Mouse (Mus musculus) ES-E14 (cell line): ENCODE results near the gene Olfr221. TPM values are rescaled to one million over a fixed set of nuclear protein-coding genes. Genes with fewer than 3 reads are reported as not detected.

ENCODE experiments used
- DNase-seq: peaks from one replicate; pipeline ENCODE4 v3.0.0-alpha.2; 2013; ENCODE audit warnings: low read depth, low spot score
- H3K27ac ChIP-seq: 2 replicates; pipeline ENCODE4 v1.5.1; 2012; ENCODE audit warnings: low read depth, mild to moderate bottlenecking, low read length, moderate library complexity, mixed read lengths; ENCODE audit not compliant: poor library complexity, insufficient read depth, severe bottlenecking
- H3K36me3 ChIP-seq: 2 replicates; pipeline ENCODE4 v1.6.1; 2012; ENCODE audit warnings: mild to moderate bottlenecking, low read length, moderate library complexity, mixed read lengths; ENCODE audit not compliant: control insufficient read depth, poor library complexity, insufficient read depth, severe bottlenecking
- H3K4me1 ChIP-seq, 2 experiments: fragments of 150-350 bp in 1 of 2; sonication (generic) in 1 of 2; 2 replicates each; pipeline ENCODE4 v1.6.1; 2012; ENCODE audit warnings: low read length in 2 of 2, mild to moderate bottlenecking in 1 of 2, mixed read lengths in 1 of 2; ENCODE audit not compliant: control insufficient read depth in 2 of 2, insufficient read depth in 2 of 2, poor library complexity in 1 of 2
- H3K4me3 ChIP-seq, 2 experiments: fragments of 150-350 bp in 1 of 2; sonication (generic) in 1 of 2; 2 replicates each; pipeline ENCODE4 v1.5.1; 2012; ENCODE audit warnings: low read length in 2 of 2, low read depth in 1 of 2, mild to moderate bottlenecking in 1 of 2, mixed read lengths in 1 of 2; ENCODE audit not compliant: insufficient read depth in 1 of 2, poor library complexity in 1 of 2, severe bottlenecking in 1 of 2
- H3K9ac ChIP-seq: 2 replicates; pipeline ENCODE4 v1.6.1; 2012; ENCODE audit warnings: low read depth, mild to moderate bottlenecking, low read length, mixed read lengths; ENCODE audit not compliant: poor library complexity, insufficient read depth, severe bottlenecking
- H3K9me3 ChIP-seq: fragments of 150-350 bp; sonication (generic); 2 replicates; pipeline ENCODE4 v1.6.1; 2012; ENCODE audit warnings: low read depth, mild to moderate bottlenecking, low read length; ENCODE audit not compliant: control insufficient read depth, insufficient read depth
- CHD2 ChIP-seq: IDR thresholded peaks from 2 replicates; pipeline ENCODE4 v1.6.1; 2014; ENCODE audit warnings: mild to moderate bottlenecking, low read depth, low read length, inconsistent platforms
- HCFC1 ChIP-seq: IDR thresholded peaks from 2 replicates; pipeline ENCODE4 v1.6.1; 2012; ENCODE audit warnings: low read length, inconsistent platforms, borderline replicate concordance; ENCODE audit not compliant: insufficient read depth
- MAFK ChIP-seq: IDR thresholded peaks from 2 replicates; pipeline ENCODE4 v1.6.1; 2014; ENCODE audit warnings: mild to moderate bottlenecking, low read depth, low read length, inconsistent platforms; ENCODE audit not compliant: insufficient read depth
- ZC3H11A ChIP-seq: IDR thresholded peaks from 2 replicates; pipeline ENCODE4 v1.6.1; 2012; ENCODE audit warnings: low read depth, mild to moderate bottlenecking, inconsistent platforms, low read length, borderline replicate concordance
- ZNF384 ChIP-seq: IDR thresholded peaks from 2 replicates; pipeline ENCODE4 v1.6.1; 2012; ENCODE audit warnings: low read depth, low read length, inconsistent platforms
- in situ Hi-C, 2 experiments: fragments of 600-800 bp; cut with MboI; formaldehyde crosslinking; loops; one replicate each; pipeline ENCODE4 v1.15.1; 2025; ENCODE audit warnings: low sequenced_read_pairs in 2 of 2, inconsistent platforms in 1 of 2; ENCODE audit not compliant: unreplicated experiment in 2 of 2
- total RNA-seq: library from RNA; depleted of rRNA; stranded (reverse); fragments of 300-350 nt; gene quantifications from 2 replicates; pipeline ENCODE4 v1.2.3, GENCODE M21; 2012

Gene Olfr221
- total RNA-seq, 1 experiment = not detected

DNA sequence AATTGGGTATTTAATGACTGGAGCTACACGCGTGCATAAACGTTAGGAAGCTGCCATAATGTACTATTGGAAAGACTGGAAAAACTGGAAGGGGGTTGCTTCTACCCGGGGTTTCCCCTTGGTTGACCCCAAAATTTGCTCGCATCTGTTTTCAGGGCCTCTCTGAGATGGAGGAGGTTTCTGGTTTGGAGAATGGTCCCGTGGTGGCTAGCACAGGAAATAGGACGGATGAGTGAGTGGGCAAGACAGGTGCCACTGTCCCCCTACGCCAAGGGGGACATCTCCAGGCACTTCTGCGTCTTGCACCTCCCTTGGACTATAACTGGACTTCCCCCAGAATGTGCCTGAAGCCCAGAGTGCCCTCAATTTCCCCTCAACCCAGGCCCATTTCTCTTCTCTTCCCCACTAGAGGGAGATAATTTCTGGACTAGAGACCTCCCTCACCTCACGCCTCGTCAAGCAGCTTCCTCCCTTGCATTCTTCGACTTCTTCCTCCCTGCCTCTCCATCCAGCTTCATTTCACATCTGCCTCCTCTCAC, 23.1 kb downstream of the Olfr221 start:
- no peak for DNase-seq
- Histone ChIP-seq H3K27ac (peak overlapping the region; percentile 99), H3K9ac (peak overlapping the region; percentile 99), H3K36me3 (peaks cover 2% of the 10 kb centered on the region; the same call in 1 of the 2 replicates), H3K4me1 (peaks cover 9 to 16% of the 10 kb centered on the region in 2 experiments), H3K4me3 (peak overlapping the region; percentile 81 to 88), H3K9me3 (no peaks in the 10 kb centered on the region)
- in situ Hi-C loops = loop anchor here in 1 of 2 experiments (25.0 kb wide), 1 partner anchor 107 kb away; the partner anchor contains the start of genes Ndrg2, Rnase13 and Tppp2
- TF ChIP-seq MAFK (no peak), CHD2 (no peak), ZNF384 (no peak), HCFC1 (no peak), ZC3H11A (no peak)

DNA sequence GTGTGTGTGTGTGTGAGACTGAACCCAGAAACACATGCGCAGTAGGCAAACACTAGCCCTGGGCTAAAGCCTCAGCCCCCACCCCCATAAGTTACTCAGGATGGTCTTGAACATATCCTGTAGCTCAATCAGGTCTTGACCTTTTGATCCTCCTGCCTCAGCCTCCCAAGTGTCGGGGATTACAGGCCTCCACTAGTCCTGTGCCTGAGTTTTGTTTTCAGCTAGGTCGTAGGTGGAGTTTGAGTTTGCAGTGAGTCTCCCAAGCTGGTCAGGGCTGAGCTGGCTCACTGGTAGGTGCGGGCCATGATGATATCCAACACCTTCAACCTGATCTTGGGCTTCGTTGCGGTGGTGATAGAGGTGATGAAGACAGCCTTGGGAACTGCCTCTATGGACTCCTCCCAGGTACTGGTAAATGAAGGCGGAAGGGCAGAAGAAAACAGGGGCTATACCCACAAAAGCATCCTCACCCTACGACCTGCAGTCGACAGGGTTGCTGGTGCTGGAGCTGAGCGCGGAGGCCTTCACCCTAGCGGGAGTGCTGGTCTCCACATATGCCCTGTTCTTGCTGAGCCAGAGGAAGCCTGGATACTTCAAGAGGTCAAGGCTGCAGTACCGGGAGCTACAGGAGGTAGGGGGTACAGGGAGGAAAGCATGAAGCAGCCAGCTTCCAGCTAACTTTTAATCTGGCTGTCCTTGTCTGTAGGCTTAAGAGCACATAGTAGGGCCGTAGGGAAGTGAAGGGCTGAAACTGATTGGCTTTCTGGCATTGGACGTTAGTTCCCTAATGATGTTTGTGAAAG, 23.8 kb downstream of the Olfr221 start:
- TF ChIP-seq ZNF384 (no peak), MAFK (no peak), CHD2 (no peak), HCFC1 (no peak), ZC3H11A (no peak)
- Histone ChIP-seq H3K4me1 (peaks cover 9 to 11% of the 10 kb centered on the region in 2 experiments), H3K27ac (peak overlapping the region; percentile 99; the same call in 1 of the 2 replicates), H3K9me3 (no peaks in the 10 kb centered on the region), H3K4me3 (peak overlapping the region; percentile 81 to 88), H3K9ac (peak overlapping the region; percentile 99), H3K36me3 (peaks cover 2% of the 10 kb centered on the region; the same call in 1 of the 2 replicates)
- DNase-seq = no peak
- in situ Hi-C loops = loop anchor here in 1 of 2 experiments (25.0 kb wide), 1 partner anchor 106 kb away; the partner anchor contains the start of genes Ndrg2, Rnase13 and Tppp2

- in situ Hi-C loops = loop anchor here in 1 of 2 experiments (25.0 kb wide), 1 partner anchor 105 kb away; the partner anchor contains the start of genes Ndrg2, Rnase13 and Tppp2
- H3K4me1 ChIP-seq = peaks cover 7 to 13% of the 10 kb centered on the region in 2 experiments
- H3K9ac ChIP-seq = peak overlapping the region; percentile 10; the same call in 1 of the 2 replicates
- H3K36me3 ChIP-seq = peaks cover 2% of the 10 kb centered on the region; the same call in 1 of the 2 replicates
- TF ChIP-seq HCFC1 (no peak), ZNF384 (no peak), ZC3H11A (no peak), CHD2 (no peak), MAFK (no peak)
- no peaks in the 10 kb centered on the region for H3K9me3 ChIP-seq
- no peak for DNase-seq
- peak overlapping the region in 1 of 2 experiments; percentile 88; a peak in 1 of 4 replicates for H3K4me3 ChIP-seq
- H3K27ac ChIP-seq = peak overlapping the region; percentile 99; the same call in 1 of the 2 replicates
These were observed 24.6 kb downstream of the Olfr221 start for GRCm38 (mm10) chr14:52017662-52018061.

DNA sequence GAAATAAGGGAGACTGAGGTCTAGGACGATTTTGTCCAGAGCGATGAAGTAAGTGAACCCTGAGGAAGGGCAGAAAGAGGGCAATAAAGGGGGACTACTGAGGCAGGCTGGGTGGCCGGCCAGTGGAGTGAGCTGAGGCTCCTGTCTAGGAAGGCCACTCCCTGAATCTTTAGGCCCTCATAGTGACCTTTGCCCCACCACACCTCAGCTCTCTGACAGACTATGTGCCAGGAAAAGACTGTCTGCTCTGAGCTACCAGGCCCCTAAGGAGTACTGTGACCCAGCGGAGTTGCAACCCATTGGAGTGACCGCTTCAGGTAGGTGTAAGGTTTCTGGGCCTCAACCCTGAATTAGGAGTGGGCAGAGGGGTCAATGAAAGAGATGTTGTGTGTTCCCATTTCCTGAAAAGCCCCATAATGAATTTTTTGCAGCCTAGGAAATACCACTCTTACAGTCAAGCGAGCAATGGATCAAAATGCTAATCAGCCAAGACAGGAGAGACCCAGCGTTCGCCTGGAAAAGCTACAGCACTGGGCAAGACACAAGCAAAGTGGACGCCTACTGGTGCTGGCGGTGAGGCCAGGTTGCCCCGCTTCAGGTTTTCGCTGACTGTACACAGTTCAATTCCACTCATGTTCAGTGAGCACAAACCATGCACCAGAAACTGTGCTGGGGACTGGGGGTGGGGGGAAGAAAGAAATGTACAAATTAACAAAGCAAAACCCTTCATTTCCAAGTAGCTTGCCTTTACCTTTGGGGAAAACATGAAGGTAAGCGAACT, 25.4 kb downstream of the Olfr221 start:
- DNase-seq = no peak
- peak overlapping the region; percentile 98 for H3K27ac ChIP-seq
- H3K4me1 ChIP-seq = peaks cover 7 to 14% of the 10 kb centered on the region in 2 experiments
- H3K36me3 ChIP-seq = peaks cover 2% of the 10 kb centered on the region; the same call in 1 of the 2 replicates
- peak overlapping the region; percentile 69 for H3K9ac ChIP-seq
- H3K9me3 ChIP-seq = no peaks in the 10 kb centered on the region
- H3K4me3 ChIP-seq = peak overlapping the region; percentile 53 to 73
- in situ Hi-C loops = loop anchor here in 1 of 2 experiments (25.0 kb wide), 1 partner anchor 105 kb away; the partner anchor contains the start of genes Ndrg2, Rnase13 and Tppp2
- TF ChIP-seq ZC3H11A = no peak
- TF ChIP-seq MAFK = no peak
- no peak for TF ChIP-seq ZNF384
- TF ChIP-seq CHD2 = no peak
- TF ChIP-seq HCFC1 = no peak
